Mouse (Mus musculus) right cerebral cortex, postnatal 36 days (tissue): ENCODE measurements around the gene Fam163b.

ENCODE experiments used
- DNase-seq, 2 experiments: peaks; one replicate each; pipeline ENCODE4 v3.0.0; 2022; ENCODE audit warnings: low spot score in 2 of 2, mixed read lengths in 1 of 2

Fam163b gene

GRCm38 (mm10) chr2:27087581-27087980 lies 54.7 kb downstream of the Fam163b start:
- DNase-seq = no peak

- DNase-seq = no peak
Observed at GRCm38 (mm10) chr2:27086483-27087010, 55.7 kb downstream of the Fam163b start.

DNA sequence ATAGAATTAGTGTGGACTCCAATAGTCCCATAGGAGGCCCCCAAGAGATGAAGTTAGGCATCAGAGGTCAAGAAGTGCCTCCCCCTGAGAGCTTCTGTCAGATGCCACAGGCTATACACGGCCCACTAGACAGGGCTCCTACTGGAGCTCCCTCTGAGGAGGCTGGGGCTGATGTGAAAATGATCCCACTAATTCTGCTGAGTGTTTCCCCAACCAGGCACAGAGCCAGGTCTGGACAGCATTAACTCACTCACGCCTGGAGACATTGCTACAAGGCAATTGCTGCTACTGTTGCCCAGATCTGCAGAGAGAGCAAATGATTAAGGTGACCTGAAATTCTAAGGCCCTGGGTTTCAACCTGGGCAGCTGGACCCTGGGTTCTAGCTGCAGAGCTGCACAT lies 56.5 kb downstream of the Fam163b start:
- no peak for DNase-seq

DNA sequence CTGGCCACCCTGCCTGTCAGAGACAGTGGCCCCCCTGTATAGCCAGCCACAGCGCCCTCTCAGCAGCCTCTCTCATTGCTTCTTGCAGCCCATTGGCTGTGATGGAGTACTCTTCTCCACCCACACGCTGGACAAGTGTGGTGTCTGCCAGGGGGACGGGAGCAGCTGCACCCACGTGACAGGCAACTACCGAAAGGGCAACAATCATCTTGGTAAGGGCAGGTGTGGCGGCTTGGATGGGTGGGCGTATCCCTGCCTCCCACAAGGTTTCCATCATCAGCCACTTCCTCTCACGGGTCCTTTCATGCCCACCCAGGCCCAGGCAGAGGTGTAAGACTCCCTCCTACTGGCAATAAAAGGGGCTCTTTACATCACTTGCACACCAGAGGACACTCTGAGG lies 57.3 kb downstream of the Fam163b start:
- DNase-seq = no peak

GRCm38 (mm10) chr2:27083761-27084475 lies 58.4 kb downstream of the Fam163b start:
- no peak for DNase-seq

DNA sequence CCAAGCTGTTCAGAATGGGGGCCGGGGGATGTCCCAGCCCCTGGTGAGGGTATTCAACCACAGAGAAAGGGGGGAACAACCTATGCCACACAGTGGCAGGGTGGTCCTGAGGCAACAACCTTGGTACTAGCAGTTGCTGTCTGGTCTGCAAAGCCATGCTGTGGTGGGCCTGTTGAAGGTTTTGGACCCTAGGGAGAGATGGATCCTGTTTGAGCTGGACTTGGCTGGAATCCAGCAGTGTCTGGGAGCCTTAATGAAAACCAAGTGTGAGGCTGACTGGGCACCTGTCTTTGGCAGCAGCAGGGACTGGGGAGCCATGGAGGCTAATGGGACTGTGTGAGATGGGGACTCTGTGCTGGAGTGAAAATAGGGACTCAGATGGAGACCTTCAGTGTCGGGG lies 62.6 kb downstream of the Fam163b start:
- no peak for DNase-seq

DNA sequence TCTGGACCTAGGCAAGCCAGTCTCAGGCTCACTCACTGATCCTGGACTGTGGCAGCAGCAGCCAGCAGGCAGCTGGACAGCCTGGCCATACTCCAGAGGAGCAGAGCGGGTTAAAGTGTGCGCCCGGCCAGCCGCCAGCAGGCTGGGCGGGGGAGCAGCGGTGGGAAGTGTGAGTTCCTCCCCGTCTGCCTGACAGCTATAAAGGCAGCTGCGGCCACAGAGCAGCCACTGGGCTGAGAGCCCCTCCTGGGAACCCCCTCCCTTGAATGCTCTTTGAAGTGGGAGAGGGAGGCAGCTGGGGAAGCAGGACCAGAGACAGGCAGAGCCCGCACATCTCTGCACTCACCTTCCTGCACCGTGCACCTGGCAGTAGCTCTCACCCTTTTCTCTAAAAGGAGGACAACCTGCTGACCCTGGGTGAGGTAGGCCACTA lies 63.1 kb downstream of the Fam163b start, which contains the start of gene Adamtsl2:
TSS of gene Adamtsl2 (plus strand) at position 228 of the 433 bp plus-strand sequence.
- DNase-seq = no peak

DNA sequence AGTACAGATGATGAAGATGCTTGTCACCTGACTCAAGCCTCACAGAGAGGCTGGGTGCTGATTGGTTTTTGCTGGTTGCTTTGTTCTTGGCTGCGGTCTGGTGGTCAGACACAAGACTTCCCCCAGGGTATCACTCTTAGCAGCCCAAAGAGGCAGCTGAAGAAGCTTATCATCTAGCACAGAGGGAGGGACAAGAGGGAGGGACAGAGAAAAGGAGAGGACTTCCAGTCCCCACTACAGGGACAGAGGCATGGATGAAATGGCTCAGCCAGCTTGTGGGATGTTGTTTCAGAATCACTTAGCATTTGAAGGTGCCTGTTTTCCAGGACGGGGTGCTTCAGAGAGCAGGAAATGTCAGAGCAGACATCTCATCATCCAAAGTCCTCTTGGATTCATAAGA lies 64.0 kb downstream of the Fam163b start:
- DNase-seq = no peak

GRCm38 (mm10) chr2:27077655-27078244 lies 64.5 kb downstream of the Fam163b start:
- DNase-seq = no peak

GRCm38 (mm10) chr2:27075485-27075884 lies 66.8 kb downstream of the Fam163b start:
- no peak for DNase-seq

DNA sequence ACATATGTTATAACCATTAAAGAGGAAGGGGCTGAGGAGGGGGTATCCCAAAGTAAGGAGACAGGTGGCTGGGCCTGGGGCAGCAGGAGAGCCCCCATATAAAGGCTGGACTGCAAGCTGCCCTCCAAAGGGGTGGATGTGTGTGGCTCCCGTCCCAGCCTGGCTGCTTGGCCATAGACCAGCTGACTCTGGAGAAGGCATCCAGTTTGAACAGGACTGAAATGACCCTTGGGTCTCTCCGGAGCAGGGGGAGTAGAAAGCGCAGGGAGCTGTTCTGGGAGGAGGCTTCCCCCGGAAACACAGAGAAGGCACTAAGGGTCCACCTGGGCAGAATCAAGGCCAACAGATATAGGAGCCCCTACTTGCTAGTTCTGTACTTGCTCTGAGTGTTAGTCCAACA lies 67.5 kb downstream of the Fam163b start:
- no peak for DNase-seq

DNA sequence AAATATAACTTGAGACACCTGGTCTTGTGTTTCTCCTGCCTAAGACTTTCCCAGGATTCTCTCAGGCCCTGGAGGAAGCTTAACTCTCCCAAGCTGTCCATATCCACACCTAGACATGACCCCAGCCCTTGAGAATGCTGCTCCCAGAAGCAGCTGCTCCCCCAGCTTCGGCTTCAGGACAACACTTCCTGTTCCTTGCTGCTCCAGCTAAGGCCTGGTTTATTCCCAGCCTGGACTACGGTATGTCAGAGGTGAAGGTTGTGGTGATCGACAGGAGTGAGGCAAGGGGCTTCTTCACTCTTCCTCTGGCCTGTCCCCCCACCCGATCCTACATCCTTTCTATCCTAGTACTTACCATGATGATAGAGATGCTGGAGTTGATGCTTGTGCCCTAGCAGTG lies 68.9 kb downstream of the Fam163b start:
- no peak for DNase-seq

GRCm38 (mm10) chr2:27071978-27072377 lies 70.3 kb downstream of the Fam163b start, which contains the start of gene Mymk:
TSS of gene Mymk (minus strand) at chr2:27072179.
- no peak for DNase-seq

DNA sequence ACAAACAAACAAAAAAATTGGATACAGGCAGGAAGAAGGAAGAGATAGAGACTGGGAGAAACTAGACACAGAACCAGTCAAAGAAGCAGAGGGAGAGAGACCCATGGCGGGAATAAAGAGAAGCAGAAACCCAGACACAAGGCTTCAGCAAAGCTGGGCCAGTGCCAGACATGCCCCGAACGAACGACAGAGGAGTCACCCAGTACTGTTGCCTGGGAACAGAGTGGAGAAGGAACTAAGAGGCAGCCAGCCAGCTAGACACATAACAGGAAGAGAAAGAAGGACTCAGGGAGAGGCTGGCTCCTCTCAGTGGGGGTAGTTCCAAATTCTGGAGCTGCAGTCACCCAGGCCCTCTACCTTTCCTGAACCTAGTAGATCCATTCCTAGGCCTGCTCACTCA lies 71.2 kb downstream of the Fam163b start:
- peak; percentile 85 to 87 for DNase-seq

- no peak for DNase-seq
Observed at GRCm38 (mm10) chr2:27070247-27070813, 72.0 kb downstream of the Fam163b start.

DNA sequence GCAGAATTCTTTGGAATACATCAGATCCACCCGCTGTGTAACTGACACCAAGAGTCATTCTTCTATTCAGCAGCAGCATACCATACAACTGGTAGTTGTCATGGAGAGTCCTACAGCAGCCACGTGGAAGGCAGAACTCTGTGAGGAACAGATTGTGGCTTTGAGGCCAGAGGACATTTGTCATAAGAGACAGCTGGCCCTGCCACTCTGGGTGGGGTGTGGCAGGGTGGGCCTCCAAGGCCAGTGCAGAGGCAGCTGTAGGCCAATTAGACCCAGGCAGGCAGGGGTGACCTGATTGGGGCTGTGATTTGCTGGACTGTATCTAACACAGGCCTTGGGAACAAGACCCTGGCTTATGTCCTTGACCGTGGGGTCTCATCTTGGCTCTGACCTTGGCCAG lies 72.6 kb downstream of the Fam163b start:
- no peak for DNase-seq

DNA sequence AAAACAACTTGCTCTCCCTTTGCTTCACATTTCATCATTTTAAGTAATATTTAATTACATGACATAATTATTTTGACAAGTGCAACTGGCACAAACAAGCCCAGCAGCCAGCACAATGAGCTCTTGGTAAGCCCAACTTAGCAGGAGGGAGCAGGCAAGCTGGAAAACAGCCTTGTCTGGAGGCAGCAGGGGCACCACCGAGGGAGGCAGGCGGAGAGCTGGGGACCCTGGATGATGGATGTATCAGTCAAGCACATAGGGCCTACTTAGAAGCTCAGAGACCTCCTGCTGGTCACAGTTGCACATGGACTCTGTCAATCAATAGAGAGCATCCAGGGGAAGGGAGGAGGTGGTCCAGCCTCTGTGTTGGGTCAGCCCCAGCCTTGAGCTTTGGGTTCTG lies 74.3 kb downstream of the Fam163b start:
- DNase-seq = no peak

GRCm38 (mm10) chr2:27067124-27067523 lies 75.2 kb downstream of the Fam163b start:
- no peak for DNase-seq
